Comparison of ENCODE assay signal across 10 mouse cellular contexts in the genomic region with DNA sequence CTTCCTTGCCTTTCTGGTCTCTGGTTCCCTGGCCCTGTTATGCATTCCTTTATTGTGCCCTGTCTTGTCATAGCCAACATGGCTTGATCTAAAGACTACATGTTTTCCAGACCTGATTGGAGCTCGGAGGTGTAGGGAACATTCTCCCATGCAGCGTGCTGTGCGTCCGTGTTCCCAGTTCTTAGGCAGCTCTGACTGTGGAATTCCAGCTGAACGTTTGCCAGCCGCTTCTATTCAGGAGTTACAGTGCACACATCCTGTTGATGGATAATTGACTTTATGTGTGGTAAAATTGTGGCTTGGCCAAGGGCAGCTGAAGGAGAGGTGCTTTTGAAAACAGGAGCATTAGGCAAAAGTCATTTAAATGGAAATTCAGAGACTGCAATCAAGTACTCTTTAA. TPM values are rescaled to one million over a fixed set of nuclear protein-coding genes. Genes with fewer than 3 reads are reported as not detected.
DNase-seq lines count a peak whose midpoint lies in the region; ATAC-seq lines count a peak whose summit lies in the region.
"Had no signal": no experiment of that assay in that cellular context is flagged by ENCODE, and none has a peak within 500 bp of the region (broad histone marks: within the 10 kb centered on the region; RNA-seq: fewer than 3 reads in every experiment).

No protein-coding gene starts in this region.

- H3K9me3 ChIP-seq in hindbrain, embryonic 14.5 days (ENCODE audit: control insufficient read depth, low read length) = no peaks in the 10 kb centered on the region
- H3K9me3 ChIP-seq in hindbrain, embryonic 12.5 days (replicated peaks) = no peaks in the 10 kb centered on the region
- no peaks in the 10 kb centered on the region for H3K9me3 ChIP-seq in heart, embryonic 13.5 days
- H3K9me3 ChIP-seq in kidney, embryonic 16.5 days (ENCODE audit: low read length) = no peaks in the 10 kb centered on the region

- peaks cover 49% of the 10 kb centered on the region for H3K36me3 ChIP-seq in hindbrain, embryonic 14.5 days (replicated peaks; ENCODE audit: control insufficient read depth, insufficient read depth)
- no peaks in the 10 kb centered on the region for H3K36me3 ChIP-seq in hindbrain, embryonic 12.5 days
- peaks cover 16% of the 10 kb centered on the region for H3K36me3 ChIP-seq in heart, embryonic 13.5 days
- H3K36me3 ChIP-seq in kidney, embryonic 16.5 days (ENCODE audit: insufficient read depth, low read length) = no peaks in the 10 kb centered on the region

- 73% methylated on average over 6 of the region's 6 CpGs for WGBS in hindbrain, embryonic 14.5 days
- WGBS in hindbrain, embryonic 12.5 days = 86% methylated on average over 6 of the region's 6 CpGs
- WGBS in heart, embryonic 13.5 days = 34% methylated on average over 6 of the region's 6 CpGs
- 61% methylated on average over 6 of the region's 6 CpGs for WGBS in kidney, embryonic 16.5 days

- no peak for DNase-seq in hindbrain, embryonic 14.5 days (ENCODE audit: low spot score)
- peak; percentile 18 for DNase-seq in ZHBTc4 (ENCODE audit: low read depth, low spot score)
- DNase-seq in cerebellum, adult 9-11 months = no peak
- DNase-seq in frontal cortex, postnatal 25 days (ENCODE audit: low spot score in 2 of 2) = no peak
- no peak for DNase-seq in ovary, adult 18-20 months (ENCODE audit: low spot score)
- DNase-seq: adrenal gland, postnatal 36 days had no signal

- H3K27me3 ChIP-seq in hindbrain, embryonic 14.5 days (ENCODE audit: control insufficient read depth, insufficient read depth, low read length) = no peaks in the 10 kb centered on the region
- H3K27me3 ChIP-seq in hindbrain, embryonic 12.5 days = no peaks in the 10 kb centered on the region
- H3K27me3 ChIP-seq in heart, embryonic 13.5 days (replicated peaks) = no peaks in the 10 kb centered on the region
- no peaks in the 10 kb centered on the region for H3K27me3 ChIP-seq in kidney, embryonic 16.5 days (ENCODE audit: insufficient read depth, low read length)

- ATAC-seq in hindbrain, embryonic 14.5 days (ENCODE audit: low FRiP score) = peak; percentile 40; the same call in 1 of the 2 replicates
- no peak for ATAC-seq in hindbrain, embryonic 12.5 days (ENCODE audit: low FRiP score)
- no peak for ATAC-seq in heart, embryonic 13.5 days (ENCODE audit: extremely low read depth, insufficient number of reproducible peaks, low FRiP score, low TSS enrichment)
- no peak for ATAC-seq in kidney, embryonic 16.5 days (ENCODE audit: low FRiP score, low TSS enrichment)

- H3K4me1 ChIP-seq in hindbrain, embryonic 14.5 days (replicated peaks; ENCODE audit: control insufficient read depth, insufficient read depth, low read length) = no peaks in the 10 kb centered on the region; the same call in 1 of the 2 replicates
- H3K4me1 ChIP-seq in hindbrain, embryonic 12.5 days = 0 out of 2 replicates have a peak, but pooled peaks cover 2% of the 10 kb centered on the region
- peaks cover 48% of the 10 kb centered on the region for H3K4me1 ChIP-seq in heart, embryonic 13.5 days
- H3K4me1 ChIP-seq in kidney, embryonic 16.5 days (ENCODE audit: insufficient read depth, low read length) = no peaks in the 10 kb centered on the region

- no peak overlapping the region for H3K4me2 ChIP-seq in hindbrain, embryonic 14.5 days (replicated peaks)
- no peak overlapping the region for H3K4me2 ChIP-seq in hindbrain, embryonic 12.5 days (replicated peaks)
- H3K4me2 ChIP-seq in heart, embryonic 13.5 days = peak overlapping the region; percentile 21; the same call in 1 of the 2 replicates
- H3K4me2 ChIP-seq in kidney, embryonic 16.5 days (replicated peaks; ENCODE audit: low read depth, low read length) = no peak overlapping the region

- peak overlapping the region; percentile 64 for H3K27ac ChIP-seq in hindbrain, embryonic 14.5 days
- H3K27ac ChIP-seq in hindbrain, embryonic 12.5 days = no peak overlapping the region
- peak overlapping the region; percentile 84 for H3K27ac ChIP-seq in heart, embryonic 13.5 days (replicated peaks)
- H3K27ac ChIP-seq in kidney, embryonic 16.5 days (ENCODE audit: low read length) = peak overlapping the region; percentile 62; the same call in 1 of the 2 replicates

- H3K9ac ChIP-seq in hindbrain, embryonic 14.5 days = no peak overlapping the region
- H3K9ac ChIP-seq in hindbrain, embryonic 12.5 days = no peak overlapping the region
- H3K9ac ChIP-seq in heart, embryonic 13.5 days = peak overlapping the region; percentile 52
- no peak overlapping the region for H3K9ac ChIP-seq in kidney, embryonic 16.5 days (replicated peaks; ENCODE audit: low read length)

- H3K4me3 ChIP-seq in hindbrain, embryonic 14.5 days (replicated peaks; ENCODE audit: low read length) = no peak overlapping the region
- H3K4me3 ChIP-seq in hindbrain, embryonic 12.5 days = no peak overlapping the region
- H3K4me3 ChIP-seq in heart, embryonic 13.5 days = no peak overlapping the region
- H3K4me3 ChIP-seq in kidney, embryonic 16.5 days (ENCODE audit: low read length) = no peak overlapping the region

RNA-seq across cellular contexts. Expression of a gene that starts 36.9 kb away (rescaled TPM):
- polyA plus RNA-seq in hindbrain, embryonic 14.5 days (2014; fragmentation: Nextera tagmentation; extraction: Ambion mirVana) = 0.07 TPM in 1 of 2 replicates, not detected in the other
- polyA plus RNA-seq in hindbrain, embryonic 12.5 days (2016; fragmentation: Nextera tagmentation; extraction: Ambion mirVana) = not detected in 2 replicates
- polyA plus RNA-seq in heart, embryonic 13.5 days (2015; fragmentation: Nextera tagmentation; extraction: Ambion mirVana) = not detected in 2 replicates
- polyA plus RNA-seq in kidney, embryonic 16.5 days (2015; fragmentation: Nextera tagmentation; extraction: Ambion mirVana) = 14.5 and 16.6 TPM in 2 replicates
- polyA plus RNA-seq: limb, embryonic 11.5 days had no signal

Comparison
In these comparisons a context has a peak if more than half of its experiments do, and no peak if none do; other contexts are left out.
1. RNA of a gene that starts 36.9 kb away (polyA plus RNA-seq): 14.5 to 16.6 TPM in kidney, embryonic 16.5 days; 0.07 TPM in hindbrain, embryonic 14.5 days, not detected in hindbrain, embryonic 12.5 days and not detected in heart, embryonic 13.5 days; every median in the first group is over 10 times any median in the second.